Mouse (Mus musculus): ENCODE data around the gene Gm6993.

- TF ChIP-seq CTCF (IDR thresholded peaks at IDR 0.05; ENCODE audit: low read depth), result no peak
- TF ChIP-seq EP300 (optimal IDR thresholded peaks at IDR 0.05), result no peak
Measured at GRCm38 (mm10) chr12:31269020-31269597, 28.5 kb downstream of the Gm6993 start.
